In genomic region chr11:98367171-98367862, GRCm38 (mm10) we compare ENCODE assay signal across 14 mouse cellular contexts. TPM values are rescaled to one million over a fixed set of nuclear protein-coding genes. Genes with fewer than 3 reads are reported as not detected.
DNase-seq lines count a peak whose midpoint lies in the region; ATAC-seq and TF ChIP-seq lines count a peak whose summit lies in the region.
"Had no signal": no experiment of that assay in that cellular context is flagged by ENCODE, and none has a peak within 500 bp of the region (broad histone marks: within the 10 kb centered on the region; RNA-seq: fewer than 3 reads in every experiment).

No protein-coding gene starts in this region.

- no peaks in the 10 kb centered on the region for H3K9me3 ChIP-seq in midbrain, embryonic 16.5 days (replicated peaks; ENCODE audit: control insufficient read depth, low read length, poor library complexity, severe bottlenecking)
- H3K9me3 ChIP-seq: liver, embryonic 12.5 days had no signal

- ATAC-seq in midbrain, embryonic 16.5 days = no peak
- ATAC-seq: hindbrain, postnatal 0 days; liver, embryonic 12.5 days had no signal

- no peaks in the 10 kb centered on the region for H3K27me3 ChIP-seq in heart, adult 2 months (ENCODE audit: control insufficient read depth, insufficient read depth, low read length)
- H3K27me3 ChIP-seq in midbrain, embryonic 16.5 days (ENCODE audit: control insufficient read depth, insufficient read depth, low read depth, low read length) = no peaks in the 10 kb centered on the region
- H3K27me3 ChIP-seq: liver, embryonic 12.5 days had no signal

- H3K27ac ChIP-seq in heart, adult 2 months = peak overlapping the region; percentile 51
- H3K27ac ChIP-seq in midbrain, embryonic 16.5 days (ENCODE audit: low read length) = no peak overlapping the region
- H3K27ac ChIP-seq: hindbrain, postnatal 0 days; liver, embryonic 12.5 days; macrophage had no signal

- no peak for TF ChIP-seq POLR2A in heart, adult 2 months (IDR thresholded peaks at IDR 0.05; ENCODE audit: insufficient read depth, low read depth, low read length)

- H3K4me2 ChIP-seq in midbrain, embryonic 16.5 days (ENCODE audit: low read length) = no peak overlapping the region
- H3K4me2 ChIP-seq: liver, embryonic 12.5 days had no signal

- no peaks in the 10 kb centered on the region for H3K4me1 ChIP-seq in heart, adult 2 months (ENCODE audit: control insufficient read depth, insufficient read depth, low read length)
- H3K4me1 ChIP-seq in midbrain, embryonic 16.5 days (ENCODE audit: control insufficient read depth, insufficient read depth, low read length) = peaks cover 7% of the 10 kb centered on the region

- intact Hi-C loops in heart, adult 2 months (cut with DNase I) = no loop called here
- intact Hi-C loops in heart, postnatal 10 days (cut with DNase I) = no loop called here
- intact Hi-C loops in left cerebral cortex, postnatal 10 days (cut with DNase I) = no loop called here
- intact Hi-C loops in left cerebral cortex, postnatal 4 days (cut with DNase I) = no loop called here

- H3K79me2 ChIP-seq in heart, adult 2 months (replicated peaks; ENCODE audit: control insufficient read depth, insufficient read depth, low read length) = no peaks in the 10 kb centered on the region; the same call in 1 of the 2 replicates

- TF ChIP-seq CTCF in heart, adult 2 months (IDR thresholded peaks at IDR 0.05) = no peak

- no peaks in the 10 kb centered on the region for H3K36me3 ChIP-seq in heart, adult 2 months (ENCODE audit: control insufficient read depth, insufficient read depth, low read length)
- no peaks in the 10 kb centered on the region for H3K36me3 ChIP-seq in midbrain, embryonic 16.5 days (ENCODE audit: control insufficient read depth, insufficient read depth, low read length)
- H3K36me3 ChIP-seq: liver, embryonic 12.5 days had no signal

- no peak overlapping the region for H3K4me3 ChIP-seq in heart, adult 2 months
- no peak overlapping the region for H3K4me3 ChIP-seq in midbrain, embryonic 16.5 days (ENCODE audit: low read depth, low read length)
- H3K4me3 ChIP-seq: liver, embryonic 12.5 days had no signal

- no peak overlapping the region for H3K9ac ChIP-seq in heart, adult 2 months (ENCODE audit: low read depth, low read length)
- no peak overlapping the region for H3K9ac ChIP-seq in midbrain, embryonic 16.5 days (ENCODE audit: low read depth, low read length)
- H3K9ac ChIP-seq: liver, embryonic 12.5 days had no signal

- 45% methylated on average over 10 of the region's 10 CpGs for WGBS in heart, adult 2 months
- 86% methylated on average over 10 of the region's 10 CpGs for WGBS in midbrain, embryonic 16.5 days

- no peak for TF ChIP-seq EP300 in heart, adult 2 months (IDR thresholded peaks at IDR 0.05; ENCODE audit: insufficient read depth, low read depth, low read length)

- DNase-seq in heart, adult 2 months = peak in 1 of 2 experiments; percentile 39
- DNase-seq in heart, postnatal 10 days = no peak
- peak; percentile 48 to 58 for DNase-seq in left cerebral cortex, postnatal 10 days (ENCODE audit: extremely low spot score in 1 of 2, low spot score in 2 of 2)
- DNase-seq in left cerebral cortex, postnatal 4 days = no peak
- peak; percentile 51 to 64 for DNase-seq in natural killer cell, adult 2 months (ENCODE audit: low spot score in 2 of 2)
- peak; percentile 71 for DNase-seq in thymus, postnatal 4 days
- no peak for DNase-seq in testis, postnatal 10 days (ENCODE audit: low spot score)
- DNase-seq: kidney, adult 9 months had no signal

RNA-seq across cellular contexts. Expression of gene Stard3, which starts 9.1 kb away (rescaled TPM):
- total RNA-seq in heart, adult 2 months (2021) = 10 to 100 TPM; 19.0 to 24.3 TPM
- polyA plus RNA-seq in heart, adult 2 months (2012; rRNA removed) = 58.3 and 62.3 TPM in 2 replicates
- total RNA-seq in heart, postnatal 10 days (2021) = 10 to 100 TPM; 23.9 to 24.5 TPM
- total RNA-seq in left cerebral cortex, postnatal 10 days (2021) = 10 to 100 TPM; 19.8 to 20.2 TPM
- total RNA-seq in left cerebral cortex, postnatal 4 days (2021) = 10 to 100 TPM; 21.3 to 26.0 TPM
- polyA plus RNA-seq in midbrain, embryonic 16.5 days (2015; fragmentation: Nextera tagmentation; extraction: Ambion mirVana) = 32.9 and 37.0 TPM in 2 replicates

RNA-seq across cellular contexts. Expression of gene Tcap, which starts 16.3 kb away (rescaled TPM):
- 1,000 to 10,000 TPM; 1,095 to 3,136 TPM for total RNA-seq in heart, adult 2 months (2021)
- polyA plus RNA-seq in heart, adult 2 months (2012; rRNA removed) = 1,250 and 1,827 TPM in 2 replicates
- 100 to 1,000 TPM; 469 to 500 TPM for total RNA-seq in heart, postnatal 10 days (2021)
- 1 to 10 TPM; 5.4 to 6.9 TPM for total RNA-seq in left cerebral cortex, postnatal 10 days (2021)
- total RNA-seq in left cerebral cortex, postnatal 4 days (2021) = under 1 TPM; 0.56 to 0.64 TPM
- 0.22 TPM in 1 of 2 replicates, not detected in the other for polyA plus RNA-seq in midbrain, embryonic 16.5 days (2015; fragmentation: Nextera tagmentation; extraction: Ambion mirVana)
- total RNA-seq: monocyte, adult 5-6 weeks had no signal
- polyA plus RNA-seq: hindbrain, postnatal 0 days; liver, embryonic 12.5 days had no signal

RNA-seq across cellular contexts. Expression of gene Pnmt, which starts 18.9 kb away (rescaled TPM):
- 1 to 10 TPM in 1 of 2 experiments, under 1 TPM in 1; 0.91 to 1.5 TPM for total RNA-seq in heart, adult 2 months (2021)
- polyA plus RNA-seq in heart, adult 2 months (2012; rRNA removed) = 1.6 and 2.6 TPM in 2 replicates
- total RNA-seq in heart, postnatal 10 days (2021) = under 1 TPM in 1 of 2 experiments, not detected in 1; 0.31 TPM
- 1 to 10 TPM in 1 of 2 experiments, under 1 TPM in 1; 0.61 to 1.1 TPM for total RNA-seq in left cerebral cortex, postnatal 10 days (2021)
- 1 to 10 TPM in 1 of 2 experiments, not detected in 1; 1.0 TPM for total RNA-seq in left cerebral cortex, postnatal 4 days (2021)
- polyA plus RNA-seq in midbrain, embryonic 16.5 days (2015; fragmentation: Nextera tagmentation; extraction: Ambion mirVana) = 1.5 and 1.7 TPM in 2 replicates
- total RNA-seq: layer of hippocampus, postnatal 25 days; monocyte, adult 5-6 weeks had no signal
- polyA plus RNA-seq: liver, embryonic 12.5 days; macrophage had no signal

RNA-seq across cellular contexts. Expression of gene Ppp1r1b, which starts 19.1 kb away (rescaled TPM):
- 1 to 10 TPM; 2.6 to 5.3 TPM for total RNA-seq in heart, adult 2 months (2021)
- polyA plus RNA-seq in heart, adult 2 months (2012; rRNA removed) = 15.8 and 16.2 TPM in 2 replicates
- 1 to 10 TPM; 2.7 to 4.0 TPM for total RNA-seq in heart, postnatal 10 days (2021)
- total RNA-seq in left cerebral cortex, postnatal 10 days (2021) = 100 to 1,000 TPM in 1 of 2 experiments, 10 to 100 TPM in 1; 59.5 to 126 TPM
- 10 to 100 TPM; 52.3 to 53.4 TPM for total RNA-seq in left cerebral cortex, postnatal 4 days (2021)
- 2.4 and 2.9 TPM in 2 replicates for polyA plus RNA-seq in midbrain, embryonic 16.5 days (2015; fragmentation: Nextera tagmentation; extraction: Ambion mirVana)
- total RNA-seq: monocyte, adult 5-6 weeks had no signal
- polyA plus RNA-seq: macrophage had no signal

RNA-seq across cellular contexts. Expression of gene Pgap3, which starts 33.0 kb away (rescaled TPM):
- total RNA-seq in heart, adult 2 months (2021) = 1 to 10 TPM; 7.7 to 8.5 TPM
- 18.8 and 21.1 TPM in 2 replicates for polyA plus RNA-seq in heart, adult 2 months (2012; rRNA removed)
- 10 to 100 TPM; 14.5 to 17.8 TPM for total RNA-seq in heart, postnatal 10 days (2021)
- 10 to 100 TPM in 1 of 2 experiments, 1 to 10 TPM in 1; 8.6 to 10.1 TPM for total RNA-seq in left cerebral cortex, postnatal 10 days (2021)
- total RNA-seq in left cerebral cortex, postnatal 4 days (2021) = 1 to 10 TPM; 7.6 to 9.2 TPM
- 7.4 and 8.6 TPM in 2 replicates for polyA plus RNA-seq in midbrain, embryonic 16.5 days (2015; fragmentation: Nextera tagmentation; extraction: Ambion mirVana)

Comparison
In these comparisons a context has a peak if more than half of its experiments do, and no peak if none do; other contexts are left out.
1. DNase-seq: peak in left cerebral cortex, postnatal 10 days (2 of 2), natural killer cell, adult 2 months (2 of 2) and thymus, postnatal 4 days (single experiment); none in heart, postnatal 10 days (0 of 2), left cerebral cortex, postnatal 4 days (single experiment) and testis, postnatal 10 days (single experiment).
2. RNA of gene Tcap, which starts 16.3 kb away (total RNA-seq): 1,095 to 3,136 TPM in heart, adult 2 months and 469 to 500 TPM in heart, postnatal 10 days; 5.4 to 6.9 TPM in left cerebral cortex, postnatal 10 days and 0.56 to 0.64 TPM in left cerebral cortex, postnatal 4 days; every median in the first group is over 10 times any median in the second.